In genomic region chr7:46958853-46959252, GRCm38 (mm10) we compare ENCODE assay signal across 8 mouse cellular contexts. TPM values are rescaled to one million over a fixed set of nuclear protein-coding genes. Genes with fewer than 3 reads are reported as not detected.
DNase-seq lines count a peak whose midpoint lies in the region; ATAC-seq and TF ChIP-seq lines count a peak whose summit lies in the region.

No protein-coding gene starts in this region.

- peaks cover 38% of the 10 kb centered on the region for H3K4me1 ChIP-seq in erythroblast, embryonic 14.5 days (ENCODE audit: control insufficient read depth)
- peaks cover 35% of the 10 kb centered on the region for H3K4me1 ChIP-seq in forebrain, embryonic 15.5 days
- H3K4me1 ChIP-seq in liver, embryonic 15.5 days (replicated peaks) = peaks cover 33% of the 10 kb centered on the region

- peaks cover 28% of the 10 kb centered on the region for H3K27me3 ChIP-seq in erythroblast, embryonic 14.5 days (ENCODE audit: control insufficient read depth)
- H3K27me3 ChIP-seq in C2C12 (ENCODE audit: control insufficient read depth, insufficient read depth, insufficient read length) = no peaks in the 10 kb centered on the region
- no peaks in the 10 kb centered on the region; the same call in 1 of the 2 replicates for H3K27me3 ChIP-seq in forebrain, embryonic 15.5 days
- H3K27me3 ChIP-seq in liver, embryonic 15.5 days = peaks cover 19% of the 10 kb centered on the region

- H3K9ac ChIP-seq in forebrain, embryonic 15.5 days (replicated peaks) = peak overlapping the region; percentile 67
- H3K9ac ChIP-seq in liver, embryonic 15.5 days = peak overlapping the region; percentile 78

- no peaks in the 10 kb centered on the region for H3K9me3 ChIP-seq in erythroblast, embryonic 14.5 days (ENCODE audit: control insufficient read depth, low read length)
- no peaks in the 10 kb centered on the region for H3K9me3 ChIP-seq in forebrain, embryonic 15.5 days
- no peaks in the 10 kb centered on the region for H3K9me3 ChIP-seq in liver, embryonic 15.5 days (replicated peaks)

- peak overlapping the region; percentile 24 for H3ac ChIP-seq in C2C12 (ENCODE audit: control insufficient read depth, insufficient read length, low read depth)

- TF ChIP-seq CTCF in C2C12 (IDR thresholded peaks at IDR 0.05; ENCODE audit: control insufficient read depth, insufficient read depth, insufficient read length) = no peak

- peak overlapping the region; percentile 71 for H3K4me2 ChIP-seq in forebrain, embryonic 15.5 days (replicated peaks)
- H3K4me2 ChIP-seq in liver, embryonic 15.5 days = peak overlapping the region; percentile 89

- no peak for DNase-seq in adrenal gland, postnatal 14 days
- DNase-seq in layer of hippocampus, adult 11-12 months (ENCODE audit: low spot score) = no peak
- DNase-seq in gastrocnemius, postnatal 4 days (ENCODE audit: low spot score in 2 of 2) = no peak

- peaks cover 16% of the 10 kb centered on the region for H3K79me2 ChIP-seq in C2C12 (ENCODE audit: control insufficient read depth, insufficient read depth)

- H3K36me3 ChIP-seq in erythroblast, embryonic 14.5 days (ENCODE audit: control insufficient read depth) = peaks cover 23% of the 10 kb centered on the region
- H3K36me3 ChIP-seq in C2C12 (ENCODE audit: control insufficient read depth, insufficient read depth) = peaks cover 12% of the 10 kb centered on the region
- H3K36me3 ChIP-seq in forebrain, embryonic 15.5 days = peaks cover 10% of the 10 kb centered on the region
- H3K36me3 ChIP-seq in liver, embryonic 15.5 days (replicated peaks) = peaks cover 19% of the 10 kb centered on the region

- no peaks in the 10 kb centered on the region for H3K79me3 ChIP-seq in C2C12 (ENCODE audit: low read depth)

- 15% methylated on average over 9 of the region's 9 CpGs for WGBS in forebrain, embryonic 15.5 days
- WGBS in liver, embryonic 15.5 days (ENCODE audit: insufficient replicate concordance) = 15% methylated on average over 9 of the region's 9 CpGs

- ATAC-seq in erythroblast, adult 5-6 weeks (replicated peaks; ENCODE audit: low FRiP score, poor library complexity, severe bottlenecking) = no peak
- ATAC-seq in forebrain, embryonic 15.5 days (replicated peaks) = no peak
- peak; percentile 16; the same call in 1 of the 2 replicates for ATAC-seq in liver, embryonic 15.5 days (ENCODE audit: insufficient read depth)

- H3K27ac ChIP-seq in forebrain, embryonic 15.5 days (replicated peaks) = no peak overlapping the region
- H3K27ac ChIP-seq in liver, embryonic 15.5 days (replicated peaks) = no peak overlapping the region; the same call in 1 of the 2 replicates

- peak overlapping the region; percentile 96 for H3K4me3 ChIP-seq in erythroblast, embryonic 14.5 days (replicated peaks)
- peak overlapping the region; percentile 69 for H3K4me3 ChIP-seq in C2C12 (ENCODE audit: insufficient read depth, poor library complexity, severe bottlenecking)
- H3K4me3 ChIP-seq in forebrain, embryonic 15.5 days = peak overlapping the region; percentile 58
- H3K4me3 ChIP-seq in liver, embryonic 15.5 days (replicated peaks) = peak overlapping the region; percentile 70

TF ChIP-seq in C2C12, 6 proteins besides CTCF, POLR2A, EP300 and RAD21:
- TF ChIP-seq MYOD1 (IDR thresholded peaks at IDR 0.05; ENCODE audit: control insufficient read depth, insufficient read length, low read depth) (no peak), MYOG (IDR thresholded peaks at IDR 0.05; ENCODE audit: control insufficient read depth, extremely low read depth, insufficient read length) (no peak)
TF ChIP-seq in C2C12: peak in this region for 0.

RNA-seq across cellular contexts. Expression of gene Uevld, which starts 0.5 kb away (rescaled TPM):
- 0.02 and 0.03 TPM in 2 replicates for polyA plus RNA-seq in erythroblast, embryonic 14.5 days (2012)
- total RNA-seq in erythroblast, adult 5-6 weeks (2015; ENCODE audit: low replicate concordance) = 6.5 and 16.7 TPM in 2 replicates
- total RNA-seq in erythroblast, adult 5-6 weeks (2017; ENCODE audit: low replicate concordance) = 3.9 and 5.9 TPM in 2 replicates
- polyA plus RNA-seq in C2C12 (2012; fragmentation: generic; extraction: Trizol) = 5.0 TPM
- polyA plus RNA-seq in forebrain, embryonic 15.5 days (2015; fragmentation: Nextera tagmentation; extraction: Ambion mirVana) = 8.1 and 8.9 TPM in 2 replicates
- polyA plus RNA-seq in liver, embryonic 15.5 days (2015; fragmentation: Nextera tagmentation; extraction: Ambion mirVana) = 5.2 and 5.8 TPM in 2 replicates
- total RNA-seq in adrenal gland, postnatal 14 days (2021) = 16.7 and 20.1 TPM in 2 replicates
- total RNA-seq in gastrocnemius, postnatal 4 days (2021) = 10 to 100 TPM; 11.3 to 13.0 TPM

RNA-seq across cellular contexts. Expression of gene Gm9999, which starts 24.5 kb away (rescaled TPM):
- not detected in 2 replicates for polyA plus RNA-seq in erythroblast, embryonic 14.5 days (2012)
- not detected in 2 replicates for total RNA-seq in erythroblast, adult 5-6 weeks (2015; ENCODE audit: low replicate concordance)
- total RNA-seq in erythroblast, adult 5-6 weeks (2017; ENCODE audit: low replicate concordance) = not detected in 2 replicates
- polyA plus RNA-seq in C2C12 (2012; fragmentation: generic; extraction: Trizol) = not detected
- polyA plus RNA-seq in forebrain, embryonic 15.5 days (2015; fragmentation: Nextera tagmentation; extraction: Ambion mirVana) = not detected in 2 replicates
- not detected in 2 replicates for polyA plus RNA-seq in liver, embryonic 15.5 days (2015; fragmentation: Nextera tagmentation; extraction: Ambion mirVana)
- not detected in 2 replicates for total RNA-seq in adrenal gland, postnatal 14 days (2021)
- total RNA-seq in gastrocnemius, postnatal 4 days (2021) = not detected

RNA-seq across cellular contexts. Expression of gene Tsg101, which starts 39.1 kb away (rescaled TPM):
- 3.8 and 4.1 TPM in 2 replicates for polyA plus RNA-seq in erythroblast, embryonic 14.5 days (2012)
- 36.6 and 56.5 TPM in 2 replicates for total RNA-seq in erythroblast, adult 5-6 weeks (2015; ENCODE audit: low replicate concordance)
- 19.3 and 26.5 TPM in 2 replicates for total RNA-seq in erythroblast, adult 5-6 weeks (2017; ENCODE audit: low replicate concordance)
- 70.8 TPM for polyA plus RNA-seq in C2C12 (2012; fragmentation: generic; extraction: Trizol)
- 399 and 413 TPM in 2 replicates for polyA plus RNA-seq in forebrain, embryonic 15.5 days (2015; fragmentation: Nextera tagmentation; extraction: Ambion mirVana)
- 55.0 and 57.6 TPM in 2 replicates for polyA plus RNA-seq in liver, embryonic 15.5 days (2015; fragmentation: Nextera tagmentation; extraction: Ambion mirVana)
- 90.5 and 92.7 TPM in 2 replicates for total RNA-seq in adrenal gland, postnatal 14 days (2021)
- 10 to 100 TPM; 67.3 to 72.0 TPM for total RNA-seq in gastrocnemius, postnatal 4 days (2021)

RNA-seq across cellular contexts. Expression of gene Spty2d1, which starts 49.4 kb away (rescaled TPM):
- polyA plus RNA-seq in erythroblast, embryonic 14.5 days (2012) = 0.48 and 0.60 TPM in 2 replicates
- total RNA-seq in erythroblast, adult 5-6 weeks (2015; ENCODE audit: low replicate concordance) = 11.9 and 17.3 TPM in 2 replicates
- total RNA-seq in erythroblast, adult 5-6 weeks (2017; ENCODE audit: low replicate concordance) = 13.6 and 20.6 TPM in 2 replicates
- polyA plus RNA-seq in C2C12 (2012; fragmentation: generic; extraction: Trizol) = 5.3 TPM
- polyA plus RNA-seq in forebrain, embryonic 15.5 days (2015; fragmentation: Nextera tagmentation; extraction: Ambion mirVana) = 11.5 and 12.2 TPM in 2 replicates
- polyA plus RNA-seq in liver, embryonic 15.5 days (2015; fragmentation: Nextera tagmentation; extraction: Ambion mirVana) = 10.7 and 11.3 TPM in 2 replicates
- total RNA-seq in adrenal gland, postnatal 14 days (2021) = 17.5 and 20.0 TPM in 2 replicates
- 10 to 100 TPM; 18.2 to 20.7 TPM for total RNA-seq in gastrocnemius, postnatal 4 days (2021)

Comparison
In these comparisons a context has a peak if more than half of its experiments do, and no peak if none do; other contexts are left out.
1. RNA of gene Tsg101, which starts 39.1 kb away (polyA plus RNA-seq): 399 to 413 TPM in forebrain, embryonic 15.5 days, 70.8 TPM in C2C12 (single experiment) and 55.0 to 57.6 TPM in liver, embryonic 15.5 days; 3.8 to 4.1 TPM in erythroblast, embryonic 14.5 days; every median in the first group is over 10 times any median in the second.
2. Peak in every context shown above with its lines, with median percentiles within 50 percentile points of each other: H3K4me3 ChIP-seq.